Mouse (Mus musculus) A20 (cell line): ENCODE data around the gene Cdk20.

ENCODE experiments used
- DNase-seq: peaks from one replicate; pipeline ENCODE4 v3.0.0-alpha.2; 2011; ENCODE audit warnings: low read depth, low spot score

Cdk20 gene

GRCm38 (mm10) chr13:64489886-64490285 lies 57.8 kb downstream of the Cdk20 start:
- no peak for DNase-seq
